Mouse (Mus musculus): ENCODE data around the gene Polr3h. TPM values are rescaled to one million over a fixed set of nuclear protein-coding genes. Genes with fewer than 3 reads are reported as not detected.

Polr3h gene
- total and polyA plus RNA-seq, 3 experiments: 40.5 to 224 (median 59.3) TPM

DNA sequence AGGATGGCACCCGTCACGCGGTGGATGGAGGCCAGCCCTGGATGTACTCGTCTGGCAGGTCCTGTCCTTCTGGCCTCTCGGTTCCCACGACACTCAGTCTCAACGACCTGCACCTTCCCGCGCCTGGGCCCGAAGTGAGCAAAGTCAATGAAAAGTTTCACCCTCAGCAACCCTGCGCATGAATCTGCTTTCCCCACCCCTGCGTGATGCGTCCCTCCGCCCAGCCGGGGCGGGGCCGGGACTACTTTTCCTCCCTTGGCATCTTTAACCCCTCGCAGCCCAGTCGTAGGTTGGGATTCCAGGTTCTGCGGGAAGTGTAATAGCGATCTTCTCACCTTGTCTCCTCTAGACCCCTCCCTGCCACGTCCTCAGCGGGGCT, 67.9 kb downstream of the Polr3h start (continued):
- TF ChIP-seq NRF1 (IDR thresholded peaks at IDR 0.05; ENCODE audit: low read depth, low read length) (peak; percentile 72), POLR2A (IDR thresholded peaks at IDR 0.05; ENCODE audit: low read depth, low read length) (peak; percentile 100), UBTF (IDR thresholded peaks at IDR 0.05; ENCODE audit: low read depth, low read length) (peak; percentile 93), NELFE (IDR thresholded peaks at IDR 0.05; ENCODE audit: low read depth, low read length) (peak; percentile 99), EP300 (IDR thresholded peaks at IDR 0.05; ENCODE audit: low read length) (0 out of 2 replicates have a peak, but pooled peaks have one; percentile 16), USF2 (conservative IDR thresholded peaks at IDR 0.05; ENCODE audit: low read depth, low read length) (no peak), ZMIZ1 (IDR thresholded peaks at IDR 0.05; ENCODE audit: low read depth, low read length) (peak; percentile 98), KAT2A (IDR thresholded peaks at IDR 0.05; ENCODE audit: insufficient replicate concordance, low read length) (peak; percentile 99), E2F4 (IDR thresholded peaks at IDR 0.05; ENCODE audit: insufficient replicate concordance, low read depth, low read length) (0 out of 2 replicates have a peak, but pooled peaks have one; percentile 62), MYC (IDR thresholded peaks at IDR 0.05; ENCODE audit: low read depth, low read length) (peak; percentile 80; the same call in 1 of the 2 replicates), TCF12 (IDR thresholded peaks at IDR 0.05; ENCODE audit: low read depth, low read length) (peak; percentile 99)

GRCm38 (mm10) chr15:81857724-81858116, 68.3 kb downstream of the Polr3h start:
- Histone ChIP-seq H3K36me3 (replicated peaks in 1 of 2; ENCODE audit: control insufficient read depth in 1 of 2, insufficient read depth in 1 of 2, low read length in 1 of 2) (peaks cover 4 to 23% of the 10 kb centered on the region in 2 experiments), H3K4me2 (ENCODE audit: insufficient read depth, low read depth, poor library complexity, severe bottlenecking) (0 out of 2 replicates have a peak overlapping the region, but pooled peaks have one; percentile 58), H3K79me2 (replicated peaks; ENCODE audit: control insufficient read depth, extremely low read depth, insufficient read depth, poor library complexity, severe bottlenecking) (peaks cover 42% of the 10 kb centered on the region), H3K4me3 (replicated peaks in 1 of 3; ENCODE audit: low read depth in 2 of 3, low read length in 2 of 3, poor library complexity in 1 of 3) (peak overlapping the region; percentile 74 to 89 (median 89)), H3K9me3 (replicated peaks; ENCODE audit: low read length) (no peaks in the 10 kb centered on the region), H3K27ac (ENCODE audit: insufficient read depth, low read depth) (peak overlapping the region; percentile 86), H3K27me3 (replicated peaks) (no peaks in the 10 kb centered on the region), H3K9ac (ENCODE audit: insufficient read depth, low read depth) (peak overlapping the region; percentile 85), H3K4me1 (ENCODE audit: control insufficient read depth in 1 of 2, insufficient read depth in 2 of 2) (peaks cover 3 to 22% of the 10 kb centered on the region in 2 experiments; a peak in 2 of 4 replicates)
- dilution Hi-C loops (cut with MboI; ENCODE audit: extremely low pct_ligation_motif_present, extremely low pct_unique_long_range_greater_than_20kb, low sequenced_read_pairs): no loop called here
- in situ Hi-C loops (cut with MboI; ENCODE audit: low pct_ligation_motif_present, low pct_unique_long_range_greater_than_20kb, low sequenced_read_pairs): no loop called here
- TF ChIP-seq POLR2AphosphoS2 (IDR thresholded peaks at IDR 0.05; ENCODE audit: low read depth, low read length) (no peak), IRF4 (IDR thresholded peaks at IDR 0.05; ENCODE audit: low read depth, low read length) (peak; percentile 52; the same call in 1 of the 2 replicates)
- DNase-seq (ENCODE audit: extremely low read depth): peak; percentile 19

DNA sequence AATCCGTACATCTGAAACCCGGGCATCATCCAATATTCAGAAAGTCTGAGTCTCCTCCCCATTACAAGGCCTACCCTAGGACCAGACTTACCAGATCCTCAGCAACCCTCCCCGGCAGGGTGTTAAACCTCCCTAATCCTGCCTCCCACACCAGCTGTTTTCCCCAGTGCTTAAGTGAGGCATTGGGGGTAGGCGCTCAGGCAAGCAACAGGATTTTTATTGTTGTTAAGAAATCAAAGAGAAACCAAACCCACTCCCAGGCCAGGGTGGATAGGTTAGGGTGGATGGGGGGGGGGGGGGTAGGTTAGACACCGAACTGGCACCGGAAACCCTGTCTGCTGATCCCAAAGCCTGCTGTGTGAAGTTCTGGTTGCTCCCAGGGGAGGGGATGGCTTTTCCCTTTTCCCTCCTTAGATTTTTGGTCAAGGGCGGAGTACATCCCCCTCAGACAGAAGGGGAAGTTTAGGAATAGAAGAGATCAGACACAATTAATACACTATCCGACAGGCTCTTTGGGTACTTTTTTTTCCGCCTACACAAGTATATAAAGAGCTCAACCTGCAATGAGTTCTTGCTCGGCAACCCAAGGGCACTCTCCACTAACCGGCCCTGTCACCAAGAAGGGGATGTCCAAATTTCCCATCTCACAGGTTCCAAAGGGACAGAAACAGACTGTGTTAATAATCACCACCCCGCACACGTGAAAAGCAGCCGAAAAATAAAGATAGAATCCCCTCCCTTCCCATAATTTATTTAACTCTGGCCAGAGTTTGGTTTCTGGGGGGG, 68.9 kb downstream of the Polr3h start:
- H3K4me1 ChIP-seq (ENCODE audit: control insufficient read depth in 1 of 2, insufficient read depth in 2 of 2): peaks cover 3 to 27% of the 10 kb centered on the region in 2 experiments; a peak in 2 of 4 replicates
- TF ChIP-seq CHD2 (IDR thresholded peaks at IDR 0.05; ENCODE audit: low read length) (no peak), GABPA (IDR thresholded peaks at IDR 0.05; ENCODE audit: insufficient replicate concordance, low read depth, low read length) (no peak), POLR2A (IDR thresholded peaks at IDR 0.05; ENCODE audit: low read depth, low read length) (no peak), RAD21 (IDR thresholded peaks at IDR 0.05; ENCODE audit: low read depth, low read length) (no peak), KAT2A (IDR thresholded peaks at IDR 0.05; ENCODE audit: insufficient replicate concordance, low read length) (no peak), SMC3 (IDR thresholded peaks at IDR 0.05; ENCODE audit: low read depth, low read length) (no peak), ZC3H11A (IDR thresholded peaks at IDR 0.05; ENCODE audit: low read depth, low read length) (no peak), E2F4 (IDR thresholded peaks at IDR 0.05; ENCODE audit: insufficient replicate concordance, low read depth, low read length) (no peak), ELF1 (IDR thresholded peaks at IDR 0.05; ENCODE audit: low read depth, low read length) (no peak), POLR2AphosphoS2 (IDR thresholded peaks at IDR 0.05; ENCODE audit: low read depth, low read length) (no peak), NRF1 (IDR thresholded peaks at IDR 0.05; ENCODE audit: low read depth, low read length) (no peak), CTCF (conservative IDR thresholded peaks at IDR 0.05 in 1 of 2, IDR thresholded peaks at IDR 0.05 in 1 of 2; ENCODE audit: low read depth in 2 of 2, low read length in 2 of 2) (no peak), CHD1 (IDR thresholded peaks at IDR 0.05; ENCODE audit: low read depth, low read length) (no peak), JUND (conservative IDR thresholded peaks at IDR 0.05; ENCODE audit: low read depth, low read length) (no peak), MEF2A (IDR thresholded peaks at IDR 0.05; ENCODE audit: borderline replicate concordance, low read depth, low read length) (no peak), BHLHE40 (IDR thresholded peaks at IDR 0.05; ENCODE audit: low read depth, low read length) (no peak), HCFC1 (IDR thresholded peaks at IDR 0.05; ENCODE audit: low read depth, low read length) (no peak), ZNF384 (IDR thresholded peaks at IDR 0.05; ENCODE audit: low read depth, low read length) (no peak)
- dilution Hi-C loops (cut with MboI; ENCODE audit: extremely low pct_ligation_motif_present, extremely low pct_unique_long_range_greater_than_20kb, low sequenced_read_pairs) (no loop called here), in situ Hi-C loops (cut with MboI; ENCODE audit: low pct_ligation_motif_present, low pct_unique_long_range_greater_than_20kb, low sequenced_read_pairs) (no loop called here)
- H3K79me2 ChIP-seq (replicated peaks; ENCODE audit: control insufficient read depth, extremely low read depth, insufficient read depth, poor library complexity, severe bottlenecking): peaks cover 43% of the 10 kb centered on the region
- H3K4me2 ChIP-seq (ENCODE audit: insufficient read depth, low read depth, poor library complexity, severe bottlenecking): peak overlapping the region; percentile 58
- peak; percentile 35 for DNase-seq (ENCODE audit: extremely low read depth)
- peak overlapping the region; percentile 85 for H3K9ac ChIP-seq (ENCODE audit: insufficient read depth, low read depth)
- H3K9me3 ChIP-seq (replicated peaks; ENCODE audit: low read length): no peaks in the 10 kb centered on the region
- peak overlapping the region; percentile 50; the same call in 1 of the 2 replicates for H3K27ac ChIP-seq (ENCODE audit: insufficient read depth, low read depth)
- peaks cover 9 to 29% of the 10 kb centered on the region in 2 experiments for H3K36me3 ChIP-seq (replicated peaks in 1 of 2; ENCODE audit: control insufficient read depth in 1 of 2, insufficient read depth in 1 of 2, low read length in 1 of 2)
- H3K27me3 ChIP-seq (replicated peaks): no peaks in the 10 kb centered on the region
- peak overlapping the region; percentile 74 to 89 (median 89) for H3K4me3 ChIP-seq (replicated peaks in 1 of 3; ENCODE audit: low read depth in 2 of 3, low read length in 2 of 3, poor library complexity in 1 of 3)

Data from CH12.LX (cell line).